Mouse (Mus musculus) mesoderm, embryonic 11.5 days (tissue): Measurements from ENCODE around the gene Tbl1xr1.
A peak's percentile ranks its signal among the peaks of the same experiment; 100 is the strongest.

ENCODE experiments used
- DNase-seq: peaks from one replicate; pipeline ENCODE4 v3.0.0-alpha.2; 2012; ENCODE audit warnings: low read depth, low spot score

Gene Tbl1xr1

GRCm38 (mm10) chr3:22141984-22142719 lies 65.7 kb downstream of the Tbl1xr1 start:
- no peak for DNase-seq

GRCm38 (mm10) chr3:22142846-22143641 lies 66.6 kb downstream of the Tbl1xr1 start:
- peak; percentile 31 for DNase-seq

DNA sequence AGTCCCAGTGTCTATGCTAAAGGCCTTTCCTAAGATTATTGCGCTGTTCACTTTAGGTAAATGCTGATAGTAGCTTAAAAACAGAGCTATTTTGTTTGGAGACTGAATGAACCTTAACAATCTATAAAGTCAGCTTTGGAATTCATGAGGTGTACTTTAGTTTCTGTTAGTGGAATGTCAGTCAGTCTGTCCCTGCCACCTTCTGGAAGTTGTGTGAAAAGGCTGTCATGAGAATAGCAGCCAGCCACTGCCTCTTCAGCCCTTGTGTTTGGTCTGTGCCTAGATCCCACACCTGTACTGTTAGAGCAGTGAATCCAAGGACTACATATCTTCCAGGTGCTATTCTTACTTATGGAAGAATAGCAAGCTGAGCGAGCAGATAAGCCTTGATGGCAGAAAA lies 67.8 kb downstream of the Tbl1xr1 start:
- no peak for DNase-seq

DNA sequence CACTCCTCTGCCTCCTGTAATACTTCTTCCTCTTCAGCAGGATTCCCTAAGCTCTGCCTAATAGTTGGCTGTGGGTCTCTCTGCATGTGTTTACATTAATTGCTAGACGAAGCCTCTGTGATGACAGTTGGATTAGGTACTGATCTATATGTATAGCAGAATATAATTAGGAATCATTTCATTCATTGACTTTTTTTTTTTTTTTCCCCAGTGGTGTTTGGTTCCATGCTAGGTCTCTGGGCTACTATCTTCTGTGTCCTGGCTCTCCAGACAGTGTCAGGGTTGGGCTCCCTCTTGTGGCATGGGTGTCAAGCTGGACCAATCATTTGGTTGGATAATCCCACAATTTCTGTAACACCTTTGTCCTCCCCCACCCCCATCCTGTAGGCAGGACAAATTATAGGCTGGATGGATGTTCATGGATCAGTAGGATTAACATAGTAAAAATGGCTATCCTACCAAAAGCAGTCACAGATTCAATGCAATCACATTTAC lies 71.0 kb downstream of the Tbl1xr1 start:
- no peak for DNase-seq

- DNase-seq = no peak
Measured at GRCm38 (mm10) chr3:22148306-22148932, 72.0 kb downstream of the Tbl1xr1 start.

DNA sequence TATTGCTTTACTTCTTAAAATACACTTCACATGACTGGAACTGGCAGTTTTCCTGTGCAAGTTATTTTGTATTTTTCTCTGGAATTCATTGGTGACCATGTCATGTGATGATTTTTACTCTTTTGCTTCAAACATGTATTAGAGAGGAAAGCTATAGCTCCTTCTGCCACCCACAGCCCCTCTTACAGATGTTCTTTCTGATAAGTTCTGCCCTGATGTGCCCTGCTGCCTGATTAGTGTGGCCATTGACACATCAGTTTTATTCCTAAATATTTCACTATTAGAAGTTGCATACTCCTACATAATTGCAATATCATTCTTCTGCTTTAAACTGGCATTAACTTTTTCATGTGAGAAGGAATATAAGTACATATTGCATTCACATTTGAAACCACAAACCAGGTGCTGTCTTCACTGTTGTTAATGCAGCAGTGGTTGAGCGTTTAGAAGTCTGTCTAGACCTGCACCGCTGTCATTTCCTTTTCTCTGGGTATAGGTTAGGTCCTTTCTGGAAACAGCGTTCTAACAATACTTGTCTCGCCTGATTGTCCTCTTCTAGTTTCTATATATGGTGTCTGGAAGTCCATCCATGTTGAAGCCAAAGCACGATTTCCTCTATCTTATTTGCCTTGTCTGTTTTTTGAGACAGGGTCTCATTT lies 74.5 kb downstream of the Tbl1xr1 start:
- DNase-seq = no peak

DNA sequence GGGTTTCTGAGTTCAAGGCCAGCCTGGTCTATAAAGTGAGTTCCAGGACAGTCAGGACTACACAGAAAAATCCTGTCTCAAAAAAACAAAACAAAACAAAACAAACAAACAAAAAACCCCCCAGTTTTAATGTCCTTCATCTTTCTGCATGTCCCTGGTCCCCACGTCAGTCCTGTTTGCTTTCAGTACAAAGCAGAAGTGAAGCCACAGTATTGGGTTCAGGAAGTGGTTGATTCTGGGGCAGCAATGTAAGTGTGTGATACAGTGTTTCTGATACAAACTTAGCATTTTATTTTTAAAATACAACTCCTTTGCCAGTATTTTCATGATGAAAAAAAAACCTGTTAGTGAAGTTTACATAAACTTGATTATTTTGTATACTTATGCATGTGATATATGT lies 76.3 kb downstream of the Tbl1xr1 start:
- DNase-seq = no peak

- DNase-seq = no peak
Measured at GRCm38 (mm10) chr3:22154522-22154921, 78.1 kb downstream of the Tbl1xr1 start.

GRCm38 (mm10) chr3:22156397-22156796 lies 79.9 kb downstream of the Tbl1xr1 start:
- no peak for DNase-seq

DNA sequence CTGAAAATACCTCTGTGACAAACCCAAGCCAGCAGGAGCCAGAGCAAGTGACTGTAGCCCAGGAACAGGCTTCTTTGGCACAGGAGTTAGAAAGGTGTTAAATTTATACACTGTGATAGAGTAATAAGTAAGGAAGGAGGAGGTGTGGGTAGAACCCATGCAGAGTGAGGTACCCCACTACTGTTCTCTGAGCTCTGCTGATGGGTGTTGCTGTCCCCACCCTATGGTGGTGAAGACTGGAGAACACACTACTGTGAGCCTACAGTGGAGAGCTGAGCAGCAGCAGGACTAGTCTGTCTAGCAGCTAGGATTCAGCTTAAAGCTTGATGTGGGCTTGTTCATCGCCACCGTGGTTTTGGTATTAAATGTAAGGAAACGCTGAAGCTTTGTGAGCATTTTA lies 86.5 kb downstream of the Tbl1xr1 start:
- no peak for DNase-seq

GRCm38 (mm10) chr3:22167856-22168255 lies 91.4 kb downstream of the Tbl1xr1 start:
- DNase-seq = no peak

- no peak for DNase-seq
Measured at GRCm38 (mm10) chr3:22168432-22168831, 92.0 kb downstream of the Tbl1xr1 start.

- DNase-seq = no peak
Measured at GRCm38 (mm10) chr3:22171526-22171925, 95.1 kb downstream of the Tbl1xr1 start.

GRCm38 (mm10) chr3:22172410-22172809 lies 96.0 kb downstream of the Tbl1xr1 start:
- no peak for DNase-seq

DNA sequence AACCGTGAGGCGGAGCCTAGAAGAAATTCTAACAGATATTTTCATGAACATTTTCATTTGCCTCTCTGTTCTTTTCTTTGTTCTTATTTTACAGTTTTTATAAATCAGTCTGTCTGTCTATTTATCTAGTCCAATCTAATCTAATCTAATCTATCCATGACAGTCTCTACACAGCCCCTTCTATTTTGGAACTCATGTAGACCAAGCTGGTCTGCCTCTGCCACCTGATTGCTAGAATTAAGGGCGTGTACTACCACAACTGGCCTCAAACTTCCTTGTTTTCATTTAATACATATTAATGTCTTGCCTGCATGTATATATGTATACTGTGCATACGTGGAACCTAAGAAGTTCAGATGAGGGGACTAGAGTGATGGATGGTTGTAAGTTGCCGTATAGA lies 96.7 kb downstream of the Tbl1xr1 start:
- DNase-seq = no peak

DNA sequence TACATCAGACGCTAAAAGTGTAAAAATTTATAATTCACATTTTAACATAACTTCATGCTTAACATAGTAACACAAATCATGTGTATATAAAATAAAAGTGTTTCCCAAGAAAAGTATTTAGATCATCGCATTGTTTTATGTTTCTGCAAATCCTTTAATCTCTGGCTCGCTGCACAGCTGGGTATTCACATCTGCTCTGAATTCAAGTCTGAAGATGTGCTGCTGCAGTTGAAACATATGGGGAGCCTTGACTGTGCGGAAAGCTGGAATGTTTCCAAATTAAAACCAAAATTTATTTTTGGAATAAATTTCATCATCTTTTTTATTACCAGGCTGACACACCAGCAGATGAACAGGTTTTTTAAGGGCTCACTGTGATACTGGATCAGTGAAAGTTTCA lies 97.8 kb downstream of the Tbl1xr1 start:
- DNase-seq = no peak

GRCm38 (mm10) chr3:22180076-22180475 lies 103.6 kb downstream of the Tbl1xr1 start:
- no peak for DNase-seq

DNA sequence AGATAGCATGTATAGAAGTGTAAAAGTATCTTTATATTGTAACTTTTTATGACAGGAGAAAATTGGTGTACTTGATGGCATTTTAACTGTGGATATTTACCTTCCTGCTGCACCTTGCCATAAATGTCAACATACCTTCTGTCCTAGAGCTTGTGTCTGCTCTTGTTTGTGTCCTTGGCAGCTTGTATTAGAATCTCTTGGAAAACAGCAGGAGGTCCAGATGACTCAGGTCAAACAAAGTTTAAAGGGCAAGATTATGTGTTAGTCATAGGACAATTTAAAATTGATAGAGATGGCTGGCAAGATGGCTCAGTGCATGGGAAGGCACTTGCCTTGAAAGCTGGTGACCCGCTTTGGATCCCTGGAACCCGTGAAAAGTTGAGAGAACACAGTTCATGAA lies 104.6 kb downstream of the Tbl1xr1 start:
- DNase-seq = no peak

- no peak for DNase-seq
Measured at GRCm38 (mm10) chr3:22185265-22185664, 108.8 kb downstream of the Tbl1xr1 start.

- peak; percentile 28 for DNase-seq
Measured at GRCm38 (mm10) chr3:22190498-22190897, 114.0 kb downstream of the Tbl1xr1 start.

DNA sequence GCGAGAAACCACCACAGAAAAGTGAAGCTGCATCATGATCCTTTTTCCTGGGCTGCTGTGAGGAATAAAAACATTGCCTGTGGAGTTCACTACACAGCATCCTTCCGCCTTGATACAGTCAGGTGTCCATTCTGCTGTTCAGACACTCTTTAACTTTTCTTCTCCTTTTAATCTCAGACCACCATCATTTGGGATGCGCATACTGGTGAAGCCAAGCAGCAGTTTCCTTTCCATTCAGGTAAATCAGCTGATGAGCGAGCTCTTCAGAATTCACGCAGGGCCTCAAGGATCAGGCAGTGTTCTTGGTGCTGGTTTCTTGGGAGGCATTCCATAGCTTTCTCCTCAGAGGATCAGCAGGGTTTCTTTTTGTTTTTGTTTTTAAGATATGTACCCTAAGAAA lies 116.5 kb downstream of the Tbl1xr1 start:
- DNase-seq = no peak
